Mouse (Mus musculus): ENCODE results near the gene Echs1.

GRCm38 (mm10) chr7:140090601-140091000 is 25.7 kb downstream of the Echs1 start:
- TF ChIP-seq CTCF (IDR thresholded peaks at IDR 0.05; ENCODE audit: control insufficient read depth, insufficient read depth, insufficient replicate concordance, low read depth, low read length) (no peak), POLR2A (IDR thresholded peaks at IDR 0.05; ENCODE audit: control insufficient read depth, low read depth, low read length) (no peak)
